Mouse (Mus musculus): ENCODE measurements at regions not wholly inside any gene's neighbourhood (a gene's known extent, or its start where the extent isn't known, plus 50 kb on each side); places are given as distances from the start of the nearest gene placed in this dataset.

DNA sequence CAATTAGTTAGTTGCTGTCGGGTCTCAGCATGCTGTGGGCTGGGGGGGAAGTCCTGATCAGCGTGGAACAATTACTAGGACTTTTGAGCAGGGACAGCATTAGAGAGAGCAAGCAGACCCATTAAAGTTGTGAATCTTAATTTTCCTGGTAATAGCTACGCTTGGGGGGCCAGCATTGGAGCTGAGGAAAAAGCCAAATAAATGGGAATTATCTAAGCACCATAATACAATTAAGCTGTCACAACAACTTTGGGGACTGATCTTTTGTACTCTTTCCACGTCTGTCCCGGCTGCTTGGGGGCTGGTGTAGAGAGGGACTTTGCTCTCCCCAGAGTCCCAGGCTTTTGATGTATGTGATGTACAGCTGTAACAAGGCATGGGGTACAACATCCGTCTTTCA lies 81.3 kb upstream of the Tmtc4 start:
- H3K27ac ChIP-seq (ENCODE audit: low read depth, low read length) = no peak overlapping the region
- peak; percentile 89 for ATAC-seq (ENCODE audit: low read depth)
- no peaks in the 10 kb centered on the region for H3K9me3 ChIP-seq (ENCODE audit: control insufficient read depth, low read length)
- peaks cover 11% of the 10 kb centered on the region for H3K4me1 ChIP-seq (ENCODE audit: control insufficient read depth, insufficient read depth, low read length)
- H3K4me3 ChIP-seq (ENCODE audit: low read depth, low read length) = no peak overlapping the region
- no peak overlapping the region for H3K9ac ChIP-seq (replicated peaks; ENCODE audit: low read depth, low read length)
- peak overlapping the region; percentile 26; the same call in 1 of the 2 replicates for H3K4me2 ChIP-seq (ENCODE audit: low read depth, low read length)
- H3K27me3 ChIP-seq (ENCODE audit: control insufficient read depth, insufficient read depth, low read length) = no peaks in the 10 kb centered on the region
- H3K36me3 ChIP-seq (ENCODE audit: control insufficient read depth, insufficient read depth, low read length) = no peaks in the 10 kb centered on the region
- WGBS = 13% methylated on average over 6 of the region's 6 CpGs

DNA sequence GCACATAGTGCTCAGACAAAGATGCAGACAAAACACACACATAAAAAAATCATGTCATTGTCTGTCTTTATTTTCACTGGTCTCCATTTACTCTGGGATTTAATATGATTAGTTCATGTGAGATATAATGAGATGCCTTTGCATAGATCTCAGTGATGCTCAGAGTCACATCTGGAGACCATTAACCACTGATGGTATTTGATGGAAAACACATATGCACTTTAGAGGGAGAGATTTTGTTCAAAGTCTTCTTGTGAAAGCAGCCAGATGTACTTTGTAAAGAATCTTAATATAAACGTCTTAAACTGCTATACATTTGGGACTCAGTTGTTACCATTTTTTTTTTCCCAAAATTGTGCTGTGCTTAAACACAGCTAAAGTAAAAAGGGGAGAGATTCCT lies 79.1 kb upstream of the Tmtc4 start:
- H3K27ac ChIP-seq (ENCODE audit: low read depth, low read length) = no peak overlapping the region
- H3K36me3 ChIP-seq (ENCODE audit: control insufficient read depth, insufficient read depth, low read length) = no peaks in the 10 kb centered on the region
- no peak for ATAC-seq (ENCODE audit: low read depth)
- no peak overlapping the region for H3K4me2 ChIP-seq (ENCODE audit: low read depth, low read length)
- WGBS = 67% methylated on average over 1 of the region's 1 CpGs
- no peak overlapping the region for H3K4me3 ChIP-seq (ENCODE audit: low read depth, low read length)
- no peaks in the 10 kb centered on the region for H3K27me3 ChIP-seq (ENCODE audit: control insufficient read depth, insufficient read depth, low read length)
- H3K4me1 ChIP-seq (ENCODE audit: control insufficient read depth, insufficient read depth, low read length) = peaks cover 11% of the 10 kb centered on the region
- H3K9ac ChIP-seq (replicated peaks; ENCODE audit: low read depth, low read length) = no peak overlapping the region
- H3K9me3 ChIP-seq (ENCODE audit: control insufficient read depth, low read length) = no peaks in the 10 kb centered on the region

DNA sequence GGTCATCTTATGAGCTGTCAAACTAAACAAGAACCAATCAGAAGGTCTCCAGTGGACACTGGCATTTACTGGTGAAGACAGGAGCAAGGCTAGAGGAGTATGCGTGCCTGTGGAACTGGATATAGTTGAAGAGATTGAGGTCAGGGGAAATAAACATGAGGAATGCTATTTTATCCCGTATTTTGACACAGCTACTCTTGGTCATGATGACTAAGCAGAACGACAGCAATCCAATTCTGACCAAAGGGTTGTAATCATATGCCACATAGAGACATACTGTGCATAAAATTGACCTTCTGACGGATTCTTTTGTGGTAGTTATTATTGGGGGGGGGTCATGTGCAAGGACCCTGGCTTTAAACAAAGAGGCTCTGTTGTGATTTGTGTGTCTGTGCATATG lies 73.1 kb upstream of the Tmtc4 start:
- no peak overlapping the region for H3K4me3 ChIP-seq (ENCODE audit: low read depth, low read length)
- no peaks in the 10 kb centered on the region for H3K4me1 ChIP-seq (ENCODE audit: control insufficient read depth, insufficient read depth, low read length)
- 73% methylated on average over 4 of the region's 4 CpGs for WGBS
- H3K9me3 ChIP-seq (ENCODE audit: control insufficient read depth, low read length) = no peaks in the 10 kb centered on the region
- no peak overlapping the region for H3K4me2 ChIP-seq (ENCODE audit: low read depth, low read length)
- no peak for ATAC-seq (ENCODE audit: low read depth)
- no peaks in the 10 kb centered on the region for H3K36me3 ChIP-seq (ENCODE audit: control insufficient read depth, insufficient read depth, low read length)
- no peaks in the 10 kb centered on the region for H3K27me3 ChIP-seq (ENCODE audit: control insufficient read depth, insufficient read depth, low read length)
- no peak overlapping the region for H3K9ac ChIP-seq (replicated peaks; ENCODE audit: low read depth, low read length)
- no peak overlapping the region for H3K27ac ChIP-seq (ENCODE audit: low read depth, low read length)

GRCm38 (mm10) chr14:123048451-123048850 lies 64.6 kb upstream of the Tmtc4 start:
- Histone ChIP-seq H3K27me3 (ENCODE audit: control insufficient read depth, insufficient read depth, low read length) (no peaks in the 10 kb centered on the region), H3K9ac (replicated peaks; ENCODE audit: low read depth, low read length) (no peak overlapping the region), H3K9me3 (ENCODE audit: control insufficient read depth, low read length) (no peaks in the 10 kb centered on the region), H3K4me1 (ENCODE audit: control insufficient read depth, insufficient read depth, low read length) (no peaks in the 10 kb centered on the region), H3K4me2 (ENCODE audit: low read depth, low read length) (no peak overlapping the region), H3K27ac (ENCODE audit: low read depth, low read length) (no peak overlapping the region), H3K4me3 (ENCODE audit: low read depth, low read length) (no peak overlapping the region), H3K36me3 (ENCODE audit: control insufficient read depth, insufficient read depth, low read length) (no peaks in the 10 kb centered on the region)
- no peak for ATAC-seq (ENCODE audit: low read depth)

DNA sequence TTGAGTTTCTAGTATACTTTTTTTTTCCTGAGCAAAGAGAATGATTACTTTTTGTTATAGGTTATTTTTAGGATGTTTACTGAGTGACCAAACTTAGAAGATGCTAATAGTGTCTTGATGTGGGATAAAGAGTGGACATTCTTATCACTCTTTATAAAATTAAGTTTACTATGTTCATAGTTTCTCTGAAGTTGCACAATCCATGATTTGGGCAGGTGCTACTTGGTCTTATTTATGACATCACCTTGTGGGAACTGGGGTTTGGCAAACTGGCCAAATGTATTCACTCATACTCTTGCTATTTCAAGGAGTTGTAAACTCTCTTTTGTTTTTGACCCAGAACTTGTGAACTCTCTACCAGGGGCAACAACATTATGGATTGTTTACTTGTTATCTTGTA lies 56.2 kb upstream of the Tmtc4 start:
- no peaks in the 10 kb centered on the region for H3K4me1 ChIP-seq (ENCODE audit: control insufficient read depth, insufficient read depth, low read length)
- H3K9ac ChIP-seq (replicated peaks; ENCODE audit: low read depth, low read length) = no peak overlapping the region
- H3K27ac ChIP-seq (ENCODE audit: low read depth, low read length) = no peak overlapping the region
- no peak for ATAC-seq (ENCODE audit: low read depth)
- no peaks in the 10 kb centered on the region for H3K27me3 ChIP-seq (ENCODE audit: control insufficient read depth, insufficient read depth, low read length)
- H3K4me2 ChIP-seq (ENCODE audit: low read depth, low read length) = no peak overlapping the region
- H3K9me3 ChIP-seq (ENCODE audit: control insufficient read depth, low read length) = no peaks in the 10 kb centered on the region
- H3K4me3 ChIP-seq (ENCODE audit: low read depth, low read length) = no peak overlapping the region
- no peaks in the 10 kb centered on the region for H3K36me3 ChIP-seq (ENCODE audit: control insufficient read depth, insufficient read depth, low read length)

GRCm38 (mm10) chr14:123037444-123037843 lies 53.6 kb upstream of the Tmtc4 start:
- no peaks in the 10 kb centered on the region for H3K9me3 ChIP-seq (ENCODE audit: control insufficient read depth, low read length)
- H3K4me2 ChIP-seq (ENCODE audit: low read depth, low read length) = no peak overlapping the region
- no peak overlapping the region for H3K4me3 ChIP-seq (ENCODE audit: low read depth, low read length)
- H3K9ac ChIP-seq (replicated peaks; ENCODE audit: low read depth, low read length) = no peak overlapping the region
- WGBS = 74% methylated on average over 2 of the region's 2 CpGs
- no peaks in the 10 kb centered on the region for H3K4me1 ChIP-seq (ENCODE audit: control insufficient read depth, insufficient read depth, low read length)
- H3K36me3 ChIP-seq (ENCODE audit: control insufficient read depth, insufficient read depth, low read length) = no peaks in the 10 kb centered on the region
- H3K27ac ChIP-seq (ENCODE audit: low read depth, low read length) = no peak overlapping the region
- ATAC-seq (ENCODE audit: low read depth) = no peak
- no peaks in the 10 kb centered on the region for H3K27me3 ChIP-seq (ENCODE audit: control insufficient read depth, insufficient read depth, low read length)
